Mouse (Mus musculus) neutrophil, adult 5-6 weeks (primary cell): Measurements from ENCODE around the gene Epop. TPM values are rescaled to one million over a fixed set of nuclear protein-coding genes. Genes with fewer than 3 reads are reported as not detected.
"Not testable (repeated sequence)": the region's sequence is repeated elsewhere in the genome, so short reads cannot be mapped to it uniquely, and the experiment has no call there.

ENCODE experiments used
- ATAC-seq: fragments of 151-379, 151-347 bp; 2 replicates; pipeline ENCODE4 v1.8.0; 2017; ENCODE audit warnings: mild to moderate bottlenecking, moderate TSS enrichment; ENCODE audit not compliant: insufficient number of reproducible peaks, poor library complexity, low FRiP score, severe bottlenecking; ENCODE audit errors: extremely low read depth
- total RNA-seq: library from RNA; stranded (forward); fragments of 200-1000 nt; gene quantifications from 2 replicates; pipeline ENCODE4 v1.2.3, GENCODE M21; 2017

Epop gene
- total RNA-seq, 1 experiment from 2014 or later: 0.35 TPM

DNA sequence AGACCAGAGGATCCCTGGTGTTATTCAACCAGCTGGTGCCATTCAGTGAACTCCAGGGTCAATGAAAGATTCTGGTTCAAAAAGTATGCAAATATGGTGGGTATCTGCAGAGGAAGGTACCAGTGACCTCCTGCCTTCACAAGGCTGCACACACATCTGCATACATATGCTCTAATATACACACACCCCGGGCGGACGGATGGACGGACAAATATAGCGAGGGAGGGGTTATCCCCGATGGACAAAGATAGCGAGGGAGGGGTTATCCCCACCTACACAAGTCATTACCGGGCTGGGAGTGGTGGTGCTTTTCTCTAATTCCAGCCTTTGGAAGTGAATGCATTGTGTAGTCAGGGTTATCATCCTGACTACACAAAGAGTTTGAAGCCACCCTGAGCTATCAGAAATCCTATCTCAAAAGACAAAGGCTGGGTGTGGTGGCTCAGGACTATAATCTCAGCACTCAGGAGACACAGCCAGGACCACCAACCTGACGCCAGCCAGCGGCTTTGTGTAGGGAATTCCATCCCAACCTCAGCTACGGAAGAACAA, 6.0 kb upstream of the Epop start:
- ATAC-seq: no peak

DNA sequence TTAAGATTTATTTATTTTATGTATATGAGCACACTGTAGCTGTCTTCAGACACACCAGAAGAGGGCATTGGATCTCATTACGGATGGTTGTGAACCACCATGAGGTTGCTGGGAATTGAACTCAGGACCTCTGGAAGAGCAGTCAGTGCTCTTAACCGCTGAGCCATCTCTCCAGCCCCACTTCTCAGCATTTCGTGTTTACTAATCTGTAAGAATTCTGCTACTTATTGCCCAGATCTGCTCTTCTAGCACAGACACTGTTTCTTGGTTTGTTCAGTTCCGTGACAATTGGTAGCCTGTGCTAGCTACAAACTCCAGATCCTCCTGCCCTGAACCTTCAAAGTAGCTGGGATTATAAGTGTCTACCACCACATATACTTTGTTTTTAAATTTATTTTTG, 2.9 kb upstream of the Epop start:
- not testable (repeated sequence) for ATAC-seq

DNA sequence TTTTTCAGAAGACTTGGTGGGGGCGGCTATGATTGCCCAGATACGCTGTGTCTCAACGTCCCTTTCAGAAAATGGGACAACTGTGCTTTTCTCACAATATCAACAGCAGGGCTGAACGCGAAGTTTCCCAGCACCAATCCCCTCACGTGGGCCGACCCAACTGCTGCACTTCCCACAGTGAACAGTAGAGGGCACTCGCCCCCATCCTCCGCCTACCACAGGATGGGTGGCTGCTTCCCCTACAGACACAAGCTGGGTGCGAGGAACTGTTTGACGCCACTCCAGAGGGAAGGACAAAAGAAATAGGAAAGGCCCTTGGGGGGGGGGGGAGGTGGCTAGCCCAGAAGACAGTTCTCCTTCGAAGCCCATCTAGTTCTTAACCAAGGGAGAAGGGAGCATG, 2.4 kb upstream of the Epop start:
- ATAC-seq: peak; percentile 82

DNA sequence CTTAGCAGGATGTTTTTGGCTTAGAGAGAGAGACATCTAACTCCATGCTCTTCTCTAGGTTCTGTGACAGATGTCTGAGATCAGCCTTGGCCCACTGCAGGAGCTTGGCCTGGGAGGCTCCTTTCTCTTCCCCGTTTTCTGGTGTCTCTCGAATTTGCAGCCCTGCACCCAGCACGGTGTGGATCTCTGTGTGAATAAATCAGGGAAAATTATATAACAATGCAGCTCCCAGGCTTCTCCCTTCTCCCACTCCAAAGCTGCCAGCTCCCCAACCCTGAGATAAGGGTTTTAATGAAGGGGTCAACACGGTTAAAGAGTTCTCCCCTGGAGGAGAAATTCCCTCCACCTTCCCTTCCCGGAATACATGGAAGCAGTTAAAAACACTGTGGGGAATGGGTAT, 2.0 kb upstream of the Epop start:
- ATAC-seq: no peak

DNA sequence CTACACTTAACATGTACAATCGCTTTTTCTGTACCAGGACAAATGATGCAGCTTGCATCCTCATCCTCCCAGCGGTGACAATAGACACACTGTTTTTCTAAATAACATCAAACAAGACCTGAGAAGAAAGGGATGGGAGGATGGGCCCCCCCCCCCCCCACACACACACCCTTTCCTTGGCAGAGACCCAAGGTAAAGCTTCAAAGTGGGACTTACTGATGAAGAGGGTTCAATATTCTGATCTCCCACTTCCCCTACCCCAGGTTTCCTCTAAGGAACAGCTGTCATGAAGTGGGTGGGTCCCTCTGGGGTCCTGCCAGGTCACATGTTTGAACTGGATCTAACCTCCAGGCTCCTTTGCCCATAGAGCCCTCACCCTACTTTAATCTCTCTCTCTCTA, 1.5 kb upstream of the Epop start:
- ATAC-seq: no peak

DNA sequence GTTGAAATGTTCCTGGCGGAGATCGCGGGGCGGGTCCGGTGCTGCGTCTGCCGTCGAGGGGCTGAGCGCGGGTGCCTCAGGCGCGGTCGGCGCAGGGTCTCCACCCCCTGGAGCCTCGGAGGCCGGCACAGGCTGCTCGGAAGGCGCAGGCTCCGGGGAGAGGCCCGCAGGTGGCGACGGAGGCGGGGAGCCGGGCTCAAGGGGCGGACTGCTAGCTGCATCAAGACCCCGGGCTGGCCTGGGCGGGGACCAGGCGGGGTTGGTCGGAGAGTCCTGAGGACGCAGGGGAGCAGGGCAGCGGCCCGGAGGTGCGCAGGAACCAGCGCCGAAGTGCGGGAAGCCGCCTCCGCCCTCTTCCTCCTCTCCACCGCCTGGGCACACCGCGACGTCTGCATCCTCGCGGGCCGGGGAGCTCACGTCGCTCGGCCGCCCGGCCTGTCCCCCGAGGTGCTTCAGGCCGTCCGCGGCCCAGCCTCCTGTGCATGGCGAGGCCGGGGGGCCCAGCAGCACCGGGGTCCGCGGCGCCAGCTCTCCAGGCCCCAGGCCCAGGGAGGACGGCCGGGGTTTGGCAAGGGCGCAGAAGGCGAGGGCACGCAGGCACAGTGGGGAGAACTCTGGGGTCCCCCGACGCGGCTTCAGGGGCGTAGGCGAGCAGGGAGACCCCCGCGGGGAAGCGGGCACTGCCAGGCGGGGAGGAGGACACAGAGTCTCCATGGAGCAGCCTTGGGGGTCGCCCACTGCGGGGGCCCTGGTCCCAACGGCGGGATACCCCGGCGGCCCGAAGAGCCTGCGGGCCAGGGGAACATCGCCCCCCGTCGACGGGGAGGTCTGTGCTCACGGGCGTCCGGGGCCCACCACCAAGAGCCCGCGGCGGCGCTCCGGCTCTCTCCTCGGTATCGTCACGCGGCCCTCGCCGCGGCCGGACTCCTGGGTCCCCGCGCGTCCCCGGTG, 659 bp downstream of the Epop start:
- ATAC-seq: no peak

DNA sequence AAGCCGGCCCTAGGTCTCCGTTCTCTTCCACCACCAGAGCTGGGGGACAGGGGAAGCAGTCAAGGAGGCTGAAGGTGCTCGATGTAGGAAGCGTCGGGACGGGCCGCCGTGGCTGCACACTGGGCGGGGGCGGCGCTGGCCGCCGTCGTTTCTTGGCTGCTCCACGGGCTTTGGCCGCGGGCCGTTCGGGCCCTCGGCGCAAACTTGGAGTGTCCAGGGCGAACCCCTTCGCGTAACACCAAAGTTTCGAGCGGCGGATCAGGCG, 1.3 kb downstream of the Epop start:
- ATAC-seq: no peak

DNA sequence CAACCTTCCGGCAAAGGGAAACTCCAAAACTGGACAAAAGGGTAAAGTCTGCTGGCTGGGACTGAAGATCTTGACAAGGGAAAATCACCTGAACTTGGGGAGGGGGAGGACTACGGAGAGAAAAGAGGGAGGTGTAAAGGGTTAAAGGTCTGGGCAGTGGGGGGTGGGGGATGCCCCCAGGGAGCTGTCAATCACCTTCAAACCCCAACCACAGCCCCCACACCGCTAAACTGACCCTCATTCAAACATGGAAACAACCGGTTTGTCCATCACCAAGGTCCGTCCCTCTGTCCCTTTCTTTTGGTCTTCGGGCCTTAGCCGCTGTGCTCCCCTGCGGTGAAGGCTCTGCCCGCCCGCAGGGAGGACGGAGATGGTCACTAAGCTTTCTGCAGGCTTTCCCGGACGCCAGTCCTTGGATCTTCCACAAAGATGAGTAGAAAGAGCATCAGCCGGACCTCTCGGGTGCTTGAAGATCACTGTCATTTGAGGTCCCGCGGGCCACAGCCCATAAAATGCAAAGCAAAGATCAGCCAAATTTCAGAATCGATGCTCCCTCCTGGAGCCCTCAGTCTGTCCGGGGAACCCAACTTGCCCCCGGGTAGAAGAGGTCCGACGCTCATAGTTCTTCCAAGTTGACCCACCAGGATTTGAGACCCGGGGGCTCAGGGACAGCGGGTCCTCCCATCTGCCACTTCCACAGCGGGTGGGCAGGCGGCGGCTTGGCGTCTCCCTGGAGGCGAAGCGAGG, 1.8 kb downstream of the Epop start:
- ATAC-seq: no peak

DNA sequence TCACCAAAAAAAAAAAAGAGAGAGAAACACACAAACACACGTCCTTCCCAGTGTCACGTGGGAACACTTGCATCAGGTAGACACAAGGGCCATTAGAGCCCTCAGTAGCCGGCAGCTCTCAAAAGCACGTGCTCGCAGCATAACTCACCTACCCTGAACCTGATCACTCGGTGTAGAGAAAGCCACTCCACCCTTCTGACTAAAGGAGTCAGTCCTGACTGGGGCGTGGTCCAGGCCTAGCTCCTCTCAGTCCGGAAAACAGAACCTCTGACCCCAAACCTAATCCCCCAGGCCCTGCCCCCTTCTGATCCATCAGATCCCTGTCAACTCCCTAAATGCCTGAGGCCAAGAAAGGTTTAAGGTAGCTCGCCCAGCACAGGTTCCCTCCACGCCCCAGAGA, 2.7 kb downstream of the Epop start:
- no peak for ATAC-seq

DNA sequence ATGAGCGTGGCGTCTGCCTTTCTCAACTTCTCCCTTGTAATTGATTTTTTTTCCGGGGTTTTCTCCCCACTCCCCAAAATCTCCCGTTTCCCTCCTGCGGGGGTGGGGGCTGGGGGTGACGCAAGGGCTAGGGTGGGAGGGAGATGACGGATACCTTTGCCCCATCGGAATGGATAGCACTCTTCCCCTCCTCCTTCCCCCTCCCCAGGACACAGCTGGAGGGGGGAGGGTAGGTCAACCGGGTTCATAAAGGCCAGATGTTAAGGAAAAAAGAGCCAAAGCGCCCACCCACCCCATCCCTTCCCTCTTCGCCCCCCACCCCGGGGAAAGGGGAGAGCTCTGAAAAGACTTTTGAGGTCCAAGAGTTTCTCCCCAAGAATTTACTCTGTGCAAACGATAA, 3.1 kb downstream of the Epop start:
- ATAC-seq: no peak

DNA sequence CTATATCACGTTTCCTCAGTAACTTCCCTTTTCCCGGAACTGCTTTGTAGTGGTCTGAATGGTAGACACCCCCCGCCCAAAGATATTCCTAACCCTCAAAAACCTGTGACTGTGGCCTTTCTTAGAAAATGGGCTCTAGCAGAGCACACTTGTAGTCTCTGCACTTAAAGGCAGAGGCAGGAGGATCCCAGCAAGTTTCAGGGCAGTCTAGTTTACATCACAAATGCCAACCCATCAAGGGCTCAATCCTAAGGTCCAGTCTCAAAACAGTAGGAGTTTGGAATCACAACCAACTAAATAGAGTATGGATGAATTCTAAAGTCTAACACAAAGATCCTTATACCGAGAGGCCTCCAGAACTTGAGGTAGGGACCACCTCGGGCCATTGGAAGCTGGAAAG, 4.0 kb downstream of the Epop start:
- no peak for ATAC-seq

DNA sequence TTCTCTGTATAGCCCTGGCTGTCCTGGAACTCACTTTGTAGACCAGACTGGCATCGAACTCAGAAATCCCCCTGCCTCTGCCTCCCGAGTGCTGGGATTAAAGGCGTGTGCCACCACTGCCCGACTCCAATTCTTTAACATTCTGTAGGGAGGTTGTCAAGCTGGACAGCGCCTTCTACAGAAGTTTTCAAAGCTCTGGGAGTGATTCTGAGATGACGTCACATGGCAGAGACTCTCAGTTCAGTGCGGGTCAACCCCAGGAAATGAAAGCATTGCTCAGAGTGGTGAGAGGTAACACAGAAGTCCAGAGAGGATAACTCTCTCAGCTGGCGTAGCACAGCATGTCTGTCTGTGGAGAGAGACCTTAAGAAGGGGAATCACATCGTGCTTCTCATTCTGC, 6.3 kb downstream of the Epop start:
- ATAC-seq: no peak

DNA sequence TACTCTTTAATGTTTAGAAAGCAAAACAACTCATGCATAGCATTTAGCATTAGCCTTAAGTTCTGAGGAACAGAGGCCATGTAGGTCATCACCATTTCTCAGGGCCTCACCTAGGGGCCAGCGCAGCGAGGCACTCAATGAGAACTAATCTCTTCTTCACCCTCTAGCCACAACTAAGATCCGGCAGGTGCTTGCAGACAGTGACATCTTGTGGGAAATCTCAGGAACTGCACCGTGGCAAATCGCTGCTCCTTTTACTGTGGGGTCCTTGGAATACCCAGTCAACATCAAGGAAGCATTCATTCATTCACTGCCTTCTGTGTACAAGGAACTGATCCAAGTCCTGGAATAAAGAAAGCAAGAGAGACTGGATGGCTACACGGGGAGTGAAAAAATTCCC, 7.1 kb downstream of the Epop start:
- peak; percentile 76; the same call in 1 of the 2 replicates for ATAC-seq

DNA sequence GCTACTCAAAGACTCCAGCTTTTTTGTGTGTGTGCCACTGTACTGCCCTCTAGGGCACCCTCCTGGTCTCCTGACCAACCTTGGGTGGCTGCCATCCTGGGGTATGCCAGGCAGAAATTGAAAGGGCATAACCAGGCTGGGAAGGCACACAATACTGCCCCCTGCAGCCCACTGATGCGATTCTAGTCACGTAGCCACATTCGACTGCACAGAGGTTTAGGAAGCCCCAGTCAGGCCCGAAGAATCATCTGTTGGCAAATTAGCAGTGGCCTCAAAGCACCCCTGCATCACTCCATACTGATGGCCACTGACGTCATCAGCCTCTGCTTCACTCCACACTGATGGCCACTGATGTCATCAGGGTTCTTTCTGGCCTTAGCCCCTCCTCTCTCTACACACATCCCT, 10.1 kb downstream of the Epop start:
- no peak for ATAC-seq

DNA sequence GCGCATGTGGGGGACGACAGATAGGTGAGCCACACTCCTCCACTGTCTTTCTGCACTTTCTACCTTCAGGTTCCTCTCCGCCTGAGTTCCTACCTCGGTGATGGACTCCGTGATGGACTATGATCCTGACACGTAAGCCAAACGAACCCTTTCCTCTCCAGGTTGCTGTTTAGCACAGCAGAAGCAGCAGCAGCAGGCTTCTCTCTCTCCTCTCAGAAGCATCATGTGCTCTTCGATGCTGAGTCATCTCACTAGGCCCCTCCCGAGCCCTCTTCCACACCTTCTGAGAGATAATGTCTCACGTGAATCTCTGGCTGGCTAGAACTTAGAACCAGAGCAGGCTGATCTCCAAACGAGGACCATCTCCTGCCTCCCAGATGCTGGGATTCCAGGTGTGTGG, 11.1 kb downstream of the Epop start:
- no peak for ATAC-seq

DNA sequence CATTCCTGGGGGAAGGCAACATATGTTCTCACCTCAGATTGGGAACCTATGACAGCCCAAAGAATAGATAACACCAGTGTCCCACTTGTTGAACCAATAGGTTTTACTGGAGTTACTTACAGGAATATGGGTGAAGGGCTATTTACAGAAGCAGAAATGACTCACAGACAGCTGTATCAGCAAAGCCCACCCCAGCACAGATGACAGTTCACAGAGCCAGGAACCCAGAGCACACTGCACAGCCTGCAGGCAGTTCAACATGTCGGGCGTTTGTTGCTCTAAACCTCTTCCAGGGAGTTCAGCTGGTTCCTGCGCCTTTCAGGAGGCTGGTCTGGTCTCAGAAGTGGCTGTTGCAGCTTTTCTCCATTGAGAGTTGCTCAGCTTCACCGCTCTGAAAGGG, 14.2 kb downstream of the Epop start:
- no peak for ATAC-seq

DNA sequence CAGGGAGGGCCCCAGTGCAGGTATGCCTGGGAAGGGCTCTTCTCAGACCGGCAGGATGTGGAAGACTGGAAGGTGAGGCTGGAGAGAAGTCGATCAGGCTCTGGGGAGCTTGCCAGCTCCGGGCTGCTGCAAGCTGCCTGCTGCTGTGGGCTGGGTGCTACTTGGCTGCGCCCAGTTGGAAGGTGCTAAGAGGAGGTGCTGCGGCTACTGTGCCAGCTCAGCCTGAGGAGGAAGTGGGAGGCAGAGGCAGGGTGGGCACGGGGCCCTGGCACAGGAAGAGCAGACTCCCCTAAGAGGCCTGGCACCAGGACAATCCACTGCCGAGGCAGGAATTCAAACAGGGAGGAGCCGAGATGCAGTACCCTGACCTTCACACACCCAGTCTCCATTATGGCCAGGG, 18.4 kb downstream of the Epop start:
- no peak for ATAC-seq

DNA sequence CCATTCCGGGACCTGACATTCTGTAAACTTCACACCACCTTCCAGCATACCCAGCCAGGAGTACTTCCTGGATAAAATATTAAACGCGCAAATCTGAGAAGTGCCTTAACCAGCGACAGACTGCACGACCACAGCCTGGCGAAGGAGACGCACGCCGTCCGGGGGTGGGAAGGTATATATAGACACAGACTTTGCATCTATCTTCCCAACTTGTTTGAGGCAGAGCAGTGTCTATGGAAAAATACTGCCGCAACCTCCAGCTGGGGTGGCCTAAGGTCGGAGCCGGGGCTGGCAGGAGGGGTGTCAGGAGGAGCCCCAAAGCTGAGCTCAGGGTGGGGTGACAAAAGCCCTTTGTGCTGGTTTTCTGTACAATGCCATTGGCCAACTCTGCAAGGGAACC, 19.8 kb downstream of the Epop start:
- ATAC-seq: no peak

DNA sequence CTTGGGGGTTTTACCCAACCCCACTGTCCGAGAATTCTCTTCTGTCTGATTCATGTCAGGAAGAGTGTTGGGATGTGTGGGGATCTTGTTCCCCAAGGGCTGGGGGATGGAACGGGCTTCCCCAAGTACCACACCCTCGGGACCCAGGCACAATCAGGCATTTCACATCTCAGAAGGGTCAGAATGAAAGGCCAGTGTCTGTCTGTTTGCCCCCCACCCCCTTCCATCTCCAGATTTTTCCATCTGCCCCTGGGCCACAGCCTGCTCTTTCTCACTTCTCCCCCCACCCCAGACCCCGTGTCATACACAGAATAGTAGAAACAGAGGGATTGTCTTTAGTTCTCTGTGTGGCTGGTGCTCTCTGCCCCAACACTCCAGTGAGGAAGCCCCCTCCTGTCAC, 20.6 kb downstream of the Epop start:
- no peak for ATAC-seq

DNA sequence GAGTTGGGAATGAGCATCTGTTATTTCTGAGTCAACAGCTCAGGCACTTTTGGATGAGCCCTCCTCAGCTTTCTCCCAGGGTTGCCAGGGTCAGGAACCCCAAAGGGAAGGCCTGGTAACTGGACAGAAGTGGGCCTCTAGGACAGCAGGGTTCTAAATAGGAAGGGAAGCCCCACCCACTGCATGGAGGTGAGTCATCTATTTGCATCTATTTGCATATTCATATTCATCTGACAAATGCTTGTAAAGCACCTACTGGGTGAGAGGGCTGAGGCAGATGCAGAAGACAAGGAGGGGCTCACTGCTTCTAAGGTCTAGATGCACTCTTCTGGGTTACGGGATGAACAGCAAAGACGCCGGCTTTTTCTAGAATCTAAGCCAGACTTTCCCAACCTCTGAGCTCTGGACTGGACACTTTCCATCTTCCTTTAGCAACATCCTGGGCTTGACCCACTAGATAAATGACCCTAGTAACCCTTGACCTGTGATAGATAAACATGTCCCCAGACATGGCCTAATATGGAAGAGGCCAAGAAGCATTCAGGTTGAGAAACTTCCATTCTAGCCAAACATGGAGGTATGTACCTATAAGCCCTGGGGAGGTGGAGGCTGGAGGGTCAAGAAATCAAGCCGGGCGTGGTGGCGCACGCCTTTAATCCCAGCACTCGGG, 22.3 kb downstream of the Epop start:
- no peak for ATAC-seq
